Mouse (Mus musculus) left cerebral cortex, adult 18-20 months (tissue): Measurements from ENCODE around the gene Adora2b. TPM values are rescaled to one million over a fixed set of nuclear protein-coding genes. Genes with fewer than 3 reads are reported as not detected.

Source experiments
- DNase-seq, 2 experiments: peaks; one replicate each; pipeline ENCODE4 v3.0.0; 2021 to 2022; ENCODE audit warnings: low spot score in 2 of 2, mixed read lengths in 1 of 2
- long read RNA-seq, 2 experiments: library from polyadenylated mRNA; stranded (forward); transcript quantifications; one replicate each; pipeline ENCODE4 v2.0.0; 2021
- total RNA-seq, 2 experiments: library from RNA; stranded (reverse); gene quantifications; 2 replicates each; pipeline ENCODE4 v1.2.3; 2021

Gene Adora2b
- total RNA-seq = 1 to 10 TPM; 6.9 to 7.1 TPM
- long read RNA-seq, experiment 1, transcript Adora2b-201 (2 exons, 1,845 nt) = major isoform, 18 of 18 reads
- long read RNA-seq, experiment 1, partial matches to known transcripts = 0 of 18 reads
- long read RNA-seq, experiment 1, other reads (novel, unspliced or antisense) = 0 of 18 reads
- long read RNA-seq, experiment 2, transcript Adora2b-201 (2 exons, 1,845 nt) = major isoform, 10 of 10 reads
- long read RNA-seq, experiment 2, partial matches to known transcripts = 0 of 10 reads
- long read RNA-seq, experiment 2, other reads (novel, unspliced or antisense) = 0 of 10 reads

DNA sequence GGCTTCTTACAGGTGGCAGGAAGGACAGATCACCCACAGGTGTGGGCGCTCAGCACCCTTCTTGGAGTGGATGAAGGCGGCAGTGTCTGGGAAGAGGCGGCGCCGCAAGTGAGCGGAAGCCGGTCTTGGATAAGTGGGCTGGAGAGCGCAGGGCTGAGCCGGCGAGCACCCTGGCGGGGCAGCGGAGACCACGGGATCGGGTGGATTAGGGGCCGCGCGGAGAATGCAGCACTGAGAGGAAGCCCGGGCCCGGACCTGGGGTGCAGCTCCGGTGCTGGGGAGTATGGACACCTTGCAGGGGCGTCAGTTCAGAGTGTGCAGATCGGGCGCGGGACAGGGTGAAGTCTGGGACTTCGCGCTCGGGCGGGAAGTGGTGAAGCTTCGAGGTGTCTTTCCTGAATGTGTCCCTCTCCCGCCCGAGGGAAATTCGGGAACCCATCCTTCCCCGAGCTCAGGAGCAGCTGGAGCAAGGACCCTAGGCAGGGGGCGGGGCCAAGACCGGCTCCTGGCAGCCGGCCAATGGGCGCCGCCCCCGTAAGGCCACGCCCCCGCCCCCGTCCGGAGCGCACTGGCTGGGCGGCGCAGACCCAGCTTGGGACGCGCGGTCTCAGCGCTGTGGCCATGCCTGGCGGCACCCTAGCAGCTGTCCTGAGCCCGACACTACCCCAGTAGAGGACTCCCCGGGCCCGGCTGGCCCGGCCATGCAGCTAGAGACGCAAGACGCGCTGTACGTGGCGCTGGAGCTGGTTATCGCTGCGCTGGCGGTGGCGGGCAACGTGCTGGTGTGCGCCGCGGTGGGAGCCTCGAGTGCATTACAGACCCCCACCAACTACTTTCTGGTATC lies at the start of gene Adora2b:
Adora2b (plus strand) TSS at position 584 of the 844 bp plus-strand sequence.
- DNase-seq = peak; percentile 16 to 34

DNA sequence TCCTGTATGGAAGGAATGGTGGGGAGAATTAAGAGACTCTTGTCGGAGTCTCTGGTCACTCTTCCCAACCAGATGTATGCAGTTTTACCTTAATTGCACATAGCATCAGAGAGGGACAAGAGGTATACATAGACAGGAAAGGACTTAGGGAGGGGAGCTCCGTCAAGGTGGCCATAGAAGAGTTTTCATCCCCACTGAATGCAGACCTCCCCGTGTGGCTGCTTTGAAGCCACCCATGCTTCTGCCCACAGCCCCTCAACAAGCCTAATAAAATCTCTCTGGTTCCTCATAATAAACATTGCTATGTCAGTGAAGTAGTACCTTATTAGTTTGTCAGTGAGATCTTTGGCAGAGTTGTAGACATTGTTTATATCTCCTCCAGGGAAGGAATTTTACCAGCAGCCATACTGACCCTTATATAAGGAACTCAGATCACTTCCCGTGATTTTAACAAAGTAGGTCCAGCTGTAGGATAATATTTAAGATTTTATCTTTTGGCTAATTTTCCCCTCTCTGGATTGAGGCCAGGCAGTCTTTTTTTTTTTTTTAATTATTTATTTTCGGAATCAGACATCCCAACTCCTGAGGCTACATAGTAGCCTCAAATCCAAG lies 47.8 kb upstream of the Adora2b start:
- no peak for DNase-seq

DNA sequence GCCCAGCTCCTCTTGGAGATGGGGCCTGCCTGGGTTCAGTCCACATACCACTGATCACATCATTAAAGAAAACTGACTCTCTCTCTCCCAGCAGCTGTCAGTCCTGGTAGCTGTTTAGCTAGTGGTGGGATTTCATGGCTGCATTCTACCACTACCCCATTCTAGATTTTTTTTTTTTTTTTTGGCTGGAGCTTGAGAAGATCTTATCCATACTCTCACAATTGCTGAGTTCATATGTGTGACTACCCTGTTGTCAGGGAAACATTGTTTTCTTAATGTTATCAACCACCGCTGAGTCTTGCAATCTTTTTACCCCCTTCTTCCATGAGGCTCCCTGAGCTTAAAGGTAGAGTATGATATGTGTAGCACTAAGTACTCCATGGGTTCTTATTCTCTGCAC lies 46.1 kb upstream of the Adora2b start:
- no peak for DNase-seq

DNA sequence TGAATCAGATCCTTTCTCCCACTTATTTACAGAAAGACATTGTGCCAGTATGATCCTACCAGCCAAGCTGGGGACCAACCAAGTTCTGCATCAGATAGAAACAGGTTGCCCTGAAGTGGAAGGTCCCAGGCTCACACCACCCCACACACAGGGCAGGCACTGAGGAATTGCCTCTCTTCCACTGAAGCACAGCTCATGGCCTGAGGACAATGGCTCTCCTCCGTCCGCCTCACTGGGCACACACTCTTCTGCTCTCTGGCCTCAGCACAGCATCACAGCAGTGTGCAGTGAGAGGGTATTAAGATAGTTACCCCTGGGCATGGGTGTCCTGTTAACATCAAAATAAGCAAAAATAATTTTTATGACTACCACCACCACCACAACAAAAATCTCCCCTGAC lies 39.7 kb upstream of the Adora2b start:
- no peak for DNase-seq

DNA sequence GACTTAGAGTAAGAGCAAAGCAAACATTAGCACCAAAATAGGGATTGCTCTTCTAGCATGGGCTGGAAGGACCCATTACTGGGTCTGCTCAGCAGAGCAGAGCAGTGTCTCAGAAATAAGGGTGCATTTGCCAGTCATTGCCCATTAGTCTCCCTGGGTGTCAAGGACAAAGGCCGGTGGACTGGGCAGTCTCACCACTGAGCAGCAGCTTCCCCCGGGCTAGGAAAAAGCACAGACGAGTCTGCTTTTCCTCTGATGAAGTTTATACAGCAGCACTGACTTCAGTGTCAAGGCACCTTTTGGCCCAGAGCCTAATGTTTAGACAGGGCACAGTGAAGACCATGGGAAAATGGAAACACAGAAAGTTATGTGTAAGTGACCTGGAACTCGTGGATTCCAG lies 38.9 kb upstream of the Adora2b start:
- no peak for DNase-seq

DNA sequence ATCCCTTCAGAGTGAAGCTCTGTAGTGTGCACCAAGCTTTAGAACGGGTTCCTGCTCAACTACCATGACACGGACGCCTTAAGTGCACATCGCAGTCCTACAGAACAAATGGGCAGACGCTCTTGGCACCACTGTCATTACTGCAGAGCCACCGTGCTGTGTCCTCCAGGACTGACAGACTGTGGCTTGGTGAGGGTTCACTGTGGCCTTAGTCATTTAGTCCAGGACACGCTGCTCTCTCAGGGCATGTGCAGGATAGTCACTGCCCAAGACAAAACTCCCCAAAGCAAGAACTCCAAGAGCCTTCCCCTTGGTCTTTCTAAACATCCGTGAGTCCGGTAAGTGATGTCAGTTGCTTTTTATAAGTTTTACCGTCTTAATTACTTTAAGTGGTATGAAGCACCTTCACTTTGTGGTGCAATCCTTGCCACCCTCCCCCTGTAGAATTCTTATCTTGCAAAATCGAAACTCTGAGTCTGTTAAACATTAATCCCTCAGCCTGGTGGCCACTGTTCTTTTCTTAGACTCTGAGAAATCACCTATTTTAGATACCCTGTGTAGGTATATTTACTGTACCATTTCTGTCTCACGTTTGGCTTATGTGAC lies 35.3 kb upstream of the Adora2b start:
- no peak for DNase-seq

DNA sequence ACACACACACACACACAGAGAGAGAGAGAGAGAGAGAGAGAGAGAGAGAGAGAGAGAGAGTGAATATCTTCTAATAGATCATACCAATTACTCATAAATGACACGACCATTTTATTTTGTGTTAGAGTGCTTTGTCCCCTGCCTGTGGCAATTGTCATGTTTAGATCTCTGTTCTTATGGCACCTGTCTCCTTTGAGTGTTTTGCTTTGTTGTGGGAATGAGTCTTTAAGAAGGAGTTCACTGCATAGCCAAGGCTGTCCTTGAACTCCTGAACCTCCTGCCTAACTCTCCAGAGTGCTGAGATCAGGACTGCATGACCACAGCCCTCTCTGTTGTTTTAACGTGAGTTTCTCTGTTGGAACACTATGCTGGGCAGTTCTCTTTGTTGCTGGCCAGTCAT lies 33.7 kb upstream of the Adora2b start:
- no peak for DNase-seq

DNA sequence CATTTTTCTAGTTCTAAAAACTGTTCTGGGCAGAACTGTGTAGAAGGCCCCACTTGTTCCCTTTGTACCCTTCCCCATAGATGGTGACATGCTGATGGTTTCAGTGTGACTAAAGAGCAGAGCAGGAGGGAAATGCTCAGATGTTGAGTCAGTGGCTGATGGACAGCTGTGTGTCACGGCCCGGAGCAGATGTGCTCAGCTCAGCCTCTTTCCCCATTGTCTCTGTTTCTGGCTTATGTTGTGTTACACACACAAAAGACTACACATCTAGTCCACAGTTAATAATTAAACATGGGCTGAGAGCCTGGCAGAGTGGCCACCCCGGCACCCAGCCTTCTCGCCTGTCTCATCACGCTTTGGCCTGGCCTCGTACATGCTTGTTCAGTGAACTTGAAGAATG lies 31.0 kb upstream of the Adora2b start:
- no peak for DNase-seq

DNA sequence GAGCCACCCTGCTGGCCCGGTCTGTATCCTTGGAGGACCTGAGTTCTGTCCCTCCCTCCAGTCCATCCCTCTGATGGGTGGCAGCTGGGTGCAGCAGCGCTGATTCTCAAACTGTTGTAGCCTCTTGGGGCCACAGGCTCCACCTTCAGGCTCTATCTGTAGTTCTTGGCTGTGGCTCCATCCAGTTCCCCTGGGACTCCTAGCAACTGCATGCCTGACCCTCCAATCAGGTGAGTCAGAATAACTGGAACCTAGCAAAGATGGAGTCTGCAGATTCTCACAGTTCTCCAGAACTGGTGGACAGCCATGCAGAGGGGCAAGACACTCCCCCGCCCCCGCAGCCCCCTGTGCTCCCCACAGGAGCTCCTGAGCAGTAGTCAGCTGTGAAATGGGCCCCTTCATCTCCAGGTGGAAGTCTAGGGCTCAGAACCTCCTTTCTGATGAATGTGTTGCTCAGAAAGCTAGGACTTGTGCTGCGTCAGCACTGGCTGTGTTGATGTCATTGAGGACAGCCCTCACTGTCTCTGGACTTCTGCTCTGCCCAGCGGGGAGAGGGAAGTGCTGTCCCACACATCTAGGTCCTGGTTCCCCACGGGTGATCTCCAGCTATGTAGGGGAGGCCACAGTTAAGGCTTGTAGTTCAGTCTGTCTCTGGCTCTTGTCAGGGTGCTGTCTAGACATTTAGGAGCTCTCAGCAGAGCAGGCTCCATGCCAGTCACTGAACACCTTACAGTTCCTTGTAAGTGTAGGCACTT lies 27.9 kb upstream of the Adora2b start:
- DNase-seq = no peak

DNA sequence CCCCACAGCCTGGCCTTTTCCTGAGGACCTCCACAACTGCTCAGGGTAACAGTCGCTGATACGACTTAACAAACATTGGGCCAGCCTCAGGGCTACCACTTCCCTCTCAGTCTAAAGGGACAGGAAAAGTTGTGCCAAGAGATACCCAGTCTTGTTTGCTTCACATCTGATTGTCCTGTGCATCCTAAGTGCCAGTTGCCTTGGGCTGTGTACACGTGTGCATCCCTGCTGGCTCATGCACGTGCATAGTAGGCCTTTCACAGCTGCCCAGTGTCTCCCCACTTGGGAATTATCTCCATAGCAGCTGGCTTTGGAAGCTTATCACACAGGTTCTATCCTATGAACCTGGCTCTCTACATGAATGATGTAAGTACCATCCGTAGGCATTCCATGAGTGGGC lies 25.4 kb upstream of the Adora2b start:
- no peak for DNase-seq

DNA sequence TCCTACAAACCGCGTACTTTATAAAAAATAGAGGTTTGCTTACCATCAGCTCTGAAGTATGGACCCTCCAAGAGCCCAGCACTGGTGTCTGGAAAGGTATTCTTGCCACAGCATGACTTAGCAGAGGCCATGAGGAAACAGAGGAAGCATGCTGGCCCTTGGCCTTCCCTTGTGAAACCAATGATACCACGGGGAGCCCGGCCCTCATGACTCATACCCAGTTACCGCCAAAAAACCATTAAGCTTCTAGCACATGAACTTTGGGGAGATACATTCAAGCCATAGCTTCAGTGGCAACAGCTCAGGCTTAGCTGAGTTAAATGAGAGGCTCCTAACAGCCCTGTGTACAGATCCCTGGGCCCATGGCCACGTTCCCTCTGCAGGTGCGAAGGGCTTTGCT lies 24.8 kb upstream of the Adora2b start:
- DNase-seq = no peak

DNA sequence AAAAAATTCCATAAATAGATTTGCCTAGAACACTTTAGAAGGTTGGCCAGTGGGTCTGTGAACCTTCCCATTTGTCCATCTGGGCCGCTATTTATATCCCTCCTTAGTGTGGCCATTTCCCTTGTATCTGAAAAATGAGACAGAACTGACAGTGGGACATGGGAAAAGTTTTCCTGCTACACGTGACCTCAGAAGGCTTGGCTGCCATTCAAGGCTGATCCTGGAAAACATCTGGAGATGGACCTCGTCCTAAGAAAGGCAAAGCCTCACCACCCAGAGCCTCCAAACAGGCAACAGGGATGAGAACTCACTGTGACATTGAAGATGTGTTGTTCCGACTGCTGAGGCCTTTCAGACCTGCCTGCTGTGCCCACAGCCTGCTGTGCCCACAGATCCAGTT lies 24.0 kb upstream of the Adora2b start:
- no peak for DNase-seq

DNA sequence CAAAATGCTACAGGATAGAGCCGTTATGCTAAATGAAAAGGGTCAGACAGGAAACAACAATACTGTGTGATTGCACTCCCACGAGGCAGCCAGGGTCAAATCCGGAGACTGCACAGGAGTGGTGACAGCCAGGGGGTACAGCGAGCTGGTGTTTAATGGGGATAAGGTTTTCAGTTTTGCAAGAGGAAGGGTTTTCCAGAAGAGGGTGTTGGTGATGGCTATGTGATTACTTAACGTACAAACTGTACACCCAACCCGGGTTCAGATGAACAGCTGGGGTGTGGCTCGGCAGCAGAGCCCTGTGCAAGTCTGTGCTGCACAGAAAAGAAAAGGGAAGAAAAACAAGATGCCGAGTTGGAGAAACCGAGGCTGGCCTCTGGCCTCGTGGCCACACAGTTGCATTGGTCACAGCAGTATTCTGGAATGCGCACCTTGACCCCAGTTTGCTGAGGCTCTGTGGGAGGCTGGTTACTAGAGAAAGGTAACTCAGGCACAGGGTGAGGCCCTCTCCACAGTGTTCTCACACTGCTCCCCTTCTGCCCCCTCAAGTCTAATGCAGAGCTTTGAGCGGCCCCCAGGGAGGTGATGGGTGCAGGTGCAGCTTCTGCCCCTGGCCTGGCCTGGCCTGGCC lies 8.0 kb upstream of the Adora2b start:
- no peak for DNase-seq

DNA sequence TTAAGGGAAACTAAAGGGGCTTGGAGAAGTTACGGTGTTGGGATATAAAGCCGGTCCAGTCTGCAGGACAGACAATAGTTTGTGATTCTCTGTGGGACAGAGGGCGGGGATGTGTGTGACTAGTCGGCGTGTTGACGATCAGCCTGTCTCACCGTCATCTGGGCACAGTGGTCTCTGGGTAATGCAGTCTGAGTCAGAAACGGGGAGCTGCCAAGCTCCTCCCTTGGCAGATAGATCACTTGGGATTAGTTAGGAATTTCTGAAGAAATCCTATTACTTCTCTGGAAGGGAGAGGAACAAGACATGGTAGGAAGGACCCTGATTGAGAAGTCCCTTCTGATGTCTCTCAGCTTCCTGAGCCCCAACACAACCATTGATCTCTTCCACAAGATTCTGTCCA lies 4.9 kb upstream of the Adora2b start:
- DNase-seq = no peak

DNA sequence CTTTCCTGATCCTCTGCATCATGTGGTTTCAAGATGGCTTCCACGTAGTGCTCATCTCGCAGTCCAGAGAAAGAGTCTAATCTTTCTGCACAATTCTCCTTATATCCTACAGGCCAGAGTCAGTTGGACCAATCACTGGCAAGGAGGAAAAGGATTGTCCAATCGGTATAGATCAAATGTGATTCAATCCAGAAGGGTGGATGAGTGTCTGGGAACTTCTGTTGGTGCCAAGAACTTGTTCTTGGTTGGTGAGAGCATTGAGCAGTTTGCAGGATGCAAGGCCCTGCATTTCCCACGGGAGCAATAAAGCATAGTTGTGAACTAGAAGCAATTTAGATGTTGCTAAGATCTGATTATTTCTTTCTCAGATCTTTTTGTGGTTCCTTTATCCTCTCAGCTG lies 4.3 kb upstream of the Adora2b start:
- DNase-seq = no peak

DNA sequence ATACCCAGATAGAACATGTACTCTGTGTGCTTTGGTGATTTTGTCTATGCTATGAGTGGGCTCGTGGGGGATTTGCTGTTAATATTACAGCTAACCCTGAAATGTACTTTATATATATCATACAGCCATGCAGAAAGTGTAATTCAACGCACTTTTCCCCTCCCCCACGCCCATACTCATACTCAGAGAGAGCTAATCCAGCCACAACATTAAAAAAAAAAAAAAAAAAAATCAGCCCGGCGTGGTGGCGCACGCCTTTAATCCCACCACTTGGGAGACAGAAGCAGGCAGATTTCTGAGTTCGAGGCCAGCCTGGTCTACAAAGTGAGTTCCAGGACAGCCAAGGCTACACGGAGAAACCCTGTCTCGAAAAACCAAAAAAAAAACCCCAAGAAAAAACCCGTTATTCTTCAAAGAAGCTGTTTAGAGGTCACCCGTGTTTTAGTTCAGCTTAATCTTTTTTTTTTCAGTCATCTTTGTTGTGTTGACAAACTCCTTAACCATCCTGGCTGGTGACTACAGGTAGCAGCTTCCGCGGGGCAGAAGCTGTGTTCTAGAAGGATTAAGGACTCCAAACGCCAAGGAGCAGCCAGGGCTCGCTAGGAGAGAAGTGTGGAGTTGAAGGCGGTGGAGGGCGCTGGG lies 904 bp upstream of the Adora2b start:
- DNase-seq = no peak

DNA sequence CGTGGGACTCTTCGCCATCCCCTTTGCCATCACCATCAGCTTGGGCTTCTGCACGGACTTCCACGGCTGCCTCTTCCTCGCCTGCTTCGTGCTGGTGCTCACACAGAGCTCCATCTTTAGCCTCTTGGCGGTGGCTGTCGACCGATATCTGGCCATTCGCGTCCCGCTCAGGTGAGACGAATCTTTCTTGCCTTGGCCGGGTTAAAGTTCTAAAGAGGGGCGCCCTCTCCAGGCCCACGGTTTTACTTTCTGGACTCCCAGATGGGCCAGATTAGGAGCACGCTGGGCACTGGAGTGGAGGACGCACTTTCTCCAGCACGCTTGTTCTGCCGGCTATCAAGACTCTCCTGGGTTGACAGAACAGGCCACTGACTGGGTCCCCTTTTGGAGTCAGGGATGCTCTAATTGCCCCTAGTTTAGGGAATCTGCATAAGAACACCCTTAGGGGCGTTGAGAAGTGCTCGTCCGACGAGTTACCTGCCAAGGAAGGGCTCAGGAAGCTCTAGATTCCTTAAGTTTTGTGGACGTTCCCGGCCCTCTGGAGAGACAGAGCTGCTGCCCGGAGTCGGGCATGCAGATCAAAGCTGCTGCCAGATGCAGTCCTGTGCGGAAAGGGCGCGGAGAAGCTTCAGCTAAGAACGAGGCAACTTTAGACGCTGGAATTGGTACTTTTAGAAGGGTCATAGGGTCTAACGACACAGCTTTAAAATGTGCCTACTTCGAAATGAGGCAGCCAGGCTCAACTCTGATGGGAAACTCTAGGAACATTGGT lies 668 bp downstream of the Adora2b start:
- DNase-seq = peak in 1 of 2 experiments; percentile 13

DNA sequence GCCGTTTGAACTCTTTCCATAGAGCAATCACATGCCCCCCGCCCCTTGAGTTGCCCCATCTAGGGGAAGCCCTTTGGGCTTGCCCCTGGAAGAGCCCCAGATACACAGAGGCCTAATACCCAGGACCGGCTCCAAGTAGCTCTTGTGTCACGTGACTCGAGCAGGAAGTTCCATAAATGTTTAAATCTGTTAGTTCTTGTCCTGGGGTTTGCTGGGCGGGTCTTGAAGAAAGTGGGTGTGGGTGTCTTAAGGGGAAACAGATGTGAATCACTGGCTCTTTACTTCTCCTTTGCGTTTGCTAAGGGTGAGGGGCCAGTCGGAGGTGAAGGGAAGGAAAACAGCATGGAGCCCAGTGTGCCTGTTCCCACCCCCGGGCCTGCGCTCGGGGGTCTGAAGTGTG lies 2.3 kb downstream of the Adora2b start:
- no peak for DNase-seq

DNA sequence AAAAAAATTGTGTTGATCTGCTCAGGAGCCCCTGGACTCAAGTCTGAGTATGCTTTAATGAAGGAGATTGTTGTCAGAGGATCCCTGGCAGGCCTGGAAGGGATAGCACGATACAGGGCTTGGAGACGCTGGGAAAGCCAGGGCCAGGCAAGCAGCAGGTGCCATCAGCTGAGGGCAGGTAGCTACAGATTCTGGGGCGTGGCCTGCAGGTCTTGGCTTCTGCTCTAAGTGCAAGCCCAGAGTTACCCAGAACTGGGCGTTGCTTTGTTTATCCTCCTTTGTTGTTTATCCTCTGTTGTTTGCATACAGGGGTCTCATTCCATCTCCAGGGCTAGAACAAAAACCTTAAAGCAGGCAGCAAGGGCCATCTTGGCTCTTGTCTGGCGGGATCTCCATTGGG lies 4.6 kb downstream of the Adora2b start:
- DNase-seq = no peak
